Mouse (Mus musculus): ENCODE data around the gene Krtdap. TPM values are rescaled to one million over a fixed set of nuclear protein-coding genes. Genes with fewer than 3 reads are reported as not detected.
"Not testable (repeated sequence)": the region's sequence is repeated elsewhere in the genome, so short reads cannot be mapped to it uniquely, and the experiment has no call there.

Gene Krtdap
- polyA plus RNA-seq, 2 experiments, result not detected

- no peak within 1 kb of the TSS for H3K4me2 ChIP-seq (ENCODE audit: low read depth)
- no peaks in the 10 kb centered on the region for H3K27me3 ChIP-seq (ENCODE audit: control insufficient read depth, insufficient read depth, low read length)
- H3K4me1 ChIP-seq (replicated peaks; ENCODE audit: control insufficient read depth in 2 of 2, insufficient read depth in 2 of 2, low read length in 1 of 2), result peaks cover 0 to 8% of the 10 kb centered on the region in 2 experiments; a peak in 3 of 4 replicates
- ATAC-seq (ENCODE audit: insufficient read depth) (no peak), DNase-seq (ENCODE audit: low read depth in 3 of 3, low spot score in 3 of 3) (no peak)
- H3K9me3 ChIP-seq (ENCODE audit: control insufficient read depth, low read length), result no peaks in the 10 kb centered on the region
- no peak within 1 kb of the TSS for H3K4me3 ChIP-seq (ENCODE audit: insufficient read depth in 1 of 2, low read depth in 2 of 2, low read length in 2 of 2)
- no peaks in the 10 kb centered on the region for H3K36me3 ChIP-seq (replicated peaks; ENCODE audit: control insufficient read depth, insufficient read depth, low read depth)
- WGBS (ENCODE audit: insufficient replicate concordance), result 75% methylated on average over 18 of the region's 18 CpGs
- no peak within 1 kb of the TSS for H3K27ac ChIP-seq
- no peak within 1 kb of the TSS for H3K9ac ChIP-seq (replicated peaks)
- no peak for TF ChIP-seq CTCF (IDR thresholded peaks at IDR 0.05; ENCODE audit: low read depth)
- TF ChIP-seq EP300 (IDR thresholded peaks at IDR 0.05; ENCODE audit: low read depth), result no peak
These were observed 36.0 kb downstream of the Krtdap start, which contains the start of gene Ffar2 for GRCm38 (mm10) chr7:30823675-30824074. Ffar2 (minus strand) TSS chr7:30823775.

- no peak overlapping the region for H3K27ac ChIP-seq
- peaks cover 0 to 8% of the 10 kb centered on the region in 2 experiments; a peak in 3 of 4 replicates for H3K4me1 ChIP-seq (replicated peaks; ENCODE audit: control insufficient read depth in 2 of 2, insufficient read depth in 2 of 2, low read length in 1 of 2)
- no peak overlapping the region for H3K9ac ChIP-seq (replicated peaks)
- no peak for TF ChIP-seq EP300 (IDR thresholded peaks at IDR 0.05; ENCODE audit: low read depth)
- no peak for TF ChIP-seq CTCF (IDR thresholded peaks at IDR 0.05; ENCODE audit: low read depth)
- no peak overlapping the region for H3K4me3 ChIP-seq (ENCODE audit: insufficient read depth in 1 of 2, low read depth in 2 of 2, low read length in 2 of 2)
- no peaks in the 10 kb centered on the region for H3K9me3 ChIP-seq (ENCODE audit: control insufficient read depth, low read length)
- no peak for DNase-seq (ENCODE audit: low read depth in 3 of 3, low spot score in 3 of 3)
- H3K27me3 ChIP-seq (ENCODE audit: control insufficient read depth, insufficient read depth, low read length), result no peaks in the 10 kb centered on the region
- H3K4me2 ChIP-seq (ENCODE audit: low read depth), result no peak overlapping the region
- H3K36me3 ChIP-seq (replicated peaks; ENCODE audit: control insufficient read depth, insufficient read depth, low read depth), result no peaks in the 10 kb centered on the region
- WGBS (ENCODE audit: insufficient replicate concordance), result 71% methylated on average over 3 of the region's 3 CpGs
- ATAC-seq (ENCODE audit: insufficient read depth), result no peak
These were observed 36.6 kb downstream of the Krtdap start for GRCm38 (mm10) chr7:30824306-30824705.

GRCm38 (mm10) chr7:30826660-30827059 is 39.0 kb downstream of the Krtdap start:
- no peak overlapping the region for H3K9ac ChIP-seq (replicated peaks)
- H3K27ac ChIP-seq, result no peak overlapping the region
- no peaks in the 10 kb centered on the region for H3K9me3 ChIP-seq (ENCODE audit: control insufficient read depth, low read length)
- WGBS (ENCODE audit: insufficient replicate concordance), result 63% methylated on average over 10 of the region's 10 CpGs
- no peaks in the 10 kb centered on the region for H3K36me3 ChIP-seq (replicated peaks; ENCODE audit: control insufficient read depth, insufficient read depth, low read depth)
- ATAC-seq (ENCODE audit: insufficient read depth) (no peak), DNase-seq (ENCODE audit: low read depth in 3 of 3, low spot score in 3 of 3) (no peak)
- H3K4me1 ChIP-seq (replicated peaks; ENCODE audit: control insufficient read depth in 2 of 2, insufficient read depth in 2 of 2, low read length in 1 of 2), result no peaks in the 10 kb centered on the region; a peak in 1 of 4 replicates
- no peak for TF ChIP-seq EP300 (IDR thresholded peaks at IDR 0.05; ENCODE audit: low read depth)
- no peak for TF ChIP-seq CTCF (IDR thresholded peaks at IDR 0.05; ENCODE audit: low read depth)
- no peak overlapping the region for H3K4me2 ChIP-seq (ENCODE audit: low read depth)
- no peaks in the 10 kb centered on the region for H3K27me3 ChIP-seq (ENCODE audit: control insufficient read depth, insufficient read depth, low read length)
- no peak overlapping the region for H3K4me3 ChIP-seq (ENCODE audit: insufficient read depth in 1 of 2, low read depth in 2 of 2, low read length in 2 of 2)

- not testable (repeated sequence) for H3K27me3 ChIP-seq (ENCODE audit: control insufficient read depth, insufficient read depth, low read length); H3K9me3 ChIP-seq (ENCODE audit: control insufficient read depth, low read length); DNase-seq (ENCODE audit: low read depth in 3 of 3, low spot score in 3 of 3); H3K36me3 ChIP-seq (replicated peaks; ENCODE audit: control insufficient read depth, insufficient read depth, low read depth); H3K4me2 ChIP-seq (ENCODE audit: low read depth); ATAC-seq (ENCODE audit: insufficient read depth); H3K9ac ChIP-seq (replicated peaks); H3K4me3 ChIP-seq (ENCODE audit: insufficient read depth in 1 of 2, low read depth in 2 of 2, low read length in 2 of 2); H3K27ac ChIP-seq; H3K4me1 ChIP-seq (replicated peaks; ENCODE audit: control insufficient read depth in 2 of 2, insufficient read depth in 2 of 2, low read length in 1 of 2)
These were observed 41.2 kb downstream of the Krtdap start for GRCm38 (mm10) chr7:30828871-30829270.

- H3K4me2 ChIP-seq (ENCODE audit: low read depth), result no peak overlapping the region
- no peak overlapping the region for H3K9ac ChIP-seq (replicated peaks)
- H3K4me3 ChIP-seq (ENCODE audit: insufficient read depth in 1 of 2, low read depth in 2 of 2, low read length in 2 of 2), result no peak overlapping the region
- H3K4me1 ChIP-seq (replicated peaks; ENCODE audit: control insufficient read depth in 2 of 2, insufficient read depth in 2 of 2, low read length in 1 of 2), result no peaks in the 10 kb centered on the region; a peak in 1 of 4 replicates
- H3K27ac ChIP-seq, result no peak overlapping the region
- no peaks in the 10 kb centered on the region for H3K36me3 ChIP-seq (replicated peaks; ENCODE audit: control insufficient read depth, insufficient read depth, low read depth)
- ATAC-seq (ENCODE audit: insufficient read depth), result no peak
- 55% methylated on average over 3 of the region's 3 CpGs for WGBS (ENCODE audit: insufficient replicate concordance)
- TF ChIP-seq EP300 (IDR thresholded peaks at IDR 0.05; ENCODE audit: low read depth) (no peak), CTCF (IDR thresholded peaks at IDR 0.05; ENCODE audit: low read depth) (no peak)
- no peaks in the 10 kb centered on the region for H3K27me3 ChIP-seq (ENCODE audit: control insufficient read depth, insufficient read depth, low read length)
- no peak for DNase-seq (ENCODE audit: low read depth in 3 of 3, low spot score in 3 of 3)
- no peaks in the 10 kb centered on the region for H3K9me3 ChIP-seq (ENCODE audit: control insufficient read depth, low read length)
These were observed 41.7 kb downstream of the Krtdap start for GRCm38 (mm10) chr7:30829428-30829827.

Data from liver, embryonic 14.5 days (tissue).